Mouse (Mus musculus): ENCODE measurements at regions not wholly inside any gene's neighbourhood (a gene's known extent, or its start where the extent isn't known, plus 50 kb on each side); places are given as distances from the start of the nearest gene placed in this dataset.
A peak's percentile ranks its signal among the peaks of the same experiment; 100 is the strongest.

GRCm38 (mm10) chr5:43056486-43056885 lies 176.5 kb upstream of the Cpeb2 start:
- H3K4me1 ChIP-seq (ENCODE audit: control insufficient read depth, insufficient read depth, low read length) = no peaks in the 10 kb centered on the region
- H3K27ac ChIP-seq (ENCODE audit: insufficient read depth, low read length) = no peak overlapping the region
- H3K4me3 ChIP-seq (ENCODE audit: insufficient read depth, low read length) = no peak overlapping the region
- no peak for TF ChIP-seq POLR2A (IDR thresholded peaks at IDR 0.05; ENCODE audit: low read depth, low read length)

GRCm38 (mm10) chr5:43061243-43061642 lies 171.7 kb upstream of the Cpeb2 start:
- no peaks in the 10 kb centered on the region for H3K4me1 ChIP-seq (ENCODE audit: control insufficient read depth, insufficient read depth, low read length)
- H3K27ac ChIP-seq (ENCODE audit: insufficient read depth, low read length) = no peak overlapping the region
- no peak for TF ChIP-seq POLR2A (IDR thresholded peaks at IDR 0.05; ENCODE audit: low read depth, low read length)
- no peak for TF ChIP-seq CTCF (IDR thresholded peaks at IDR 0.05; ENCODE audit: borderline replicate concordance, insufficient read depth, low read length)
- H3K4me3 ChIP-seq (ENCODE audit: insufficient read depth, low read length) = no peak overlapping the region

GRCm38 (mm10) chr5:43061797-43062391 lies 171.1 kb upstream of the Cpeb2 start:
- Histone ChIP-seq H3K4me1 (ENCODE audit: control insufficient read depth, insufficient read depth, low read length) (no peaks in the 10 kb centered on the region), H3K27ac (ENCODE audit: insufficient read depth, low read length) (no peak overlapping the region), H3K4me3 (ENCODE audit: insufficient read depth, low read length) (no peak overlapping the region)
- TF ChIP-seq CTCF (IDR thresholded peaks at IDR 0.05; ENCODE audit: borderline replicate concordance, insufficient read depth, low read length) = no peak
- no peak for TF ChIP-seq POLR2A (IDR thresholded peaks at IDR 0.05; ENCODE audit: low read depth, low read length)

DNA sequence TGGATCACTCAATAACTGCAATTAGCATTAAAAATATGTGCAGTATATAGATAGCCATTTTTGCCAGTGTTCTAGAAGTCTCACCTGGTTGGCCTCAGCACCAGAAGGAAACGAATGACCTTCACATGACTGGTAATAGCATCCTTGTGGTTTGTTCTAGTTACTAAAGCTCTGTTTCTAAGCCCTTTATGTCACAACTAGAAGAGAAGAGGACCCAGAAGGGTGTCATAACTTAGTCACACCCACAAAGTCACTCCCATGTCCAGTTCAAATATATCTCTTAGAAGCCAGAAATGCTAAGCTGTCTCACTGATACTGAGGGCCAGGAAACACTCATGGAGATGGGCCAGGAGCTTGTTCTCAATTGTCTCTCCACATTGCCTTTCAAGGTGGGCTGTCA lies 170.5 kb upstream of the Cpeb2 start:
- no peaks in the 10 kb centered on the region for H3K4me1 ChIP-seq (ENCODE audit: control insufficient read depth, insufficient read depth, low read length)
- no peak for TF ChIP-seq POLR2A (IDR thresholded peaks at IDR 0.05; ENCODE audit: low read depth, low read length)
- TF ChIP-seq CTCF (IDR thresholded peaks at IDR 0.05; ENCODE audit: borderline replicate concordance, insufficient read depth, low read length) = no peak
- H3K4me3 ChIP-seq (ENCODE audit: insufficient read depth, low read length) = no peak overlapping the region
- no peak overlapping the region for H3K27ac ChIP-seq (ENCODE audit: insufficient read depth, low read length)

DNA sequence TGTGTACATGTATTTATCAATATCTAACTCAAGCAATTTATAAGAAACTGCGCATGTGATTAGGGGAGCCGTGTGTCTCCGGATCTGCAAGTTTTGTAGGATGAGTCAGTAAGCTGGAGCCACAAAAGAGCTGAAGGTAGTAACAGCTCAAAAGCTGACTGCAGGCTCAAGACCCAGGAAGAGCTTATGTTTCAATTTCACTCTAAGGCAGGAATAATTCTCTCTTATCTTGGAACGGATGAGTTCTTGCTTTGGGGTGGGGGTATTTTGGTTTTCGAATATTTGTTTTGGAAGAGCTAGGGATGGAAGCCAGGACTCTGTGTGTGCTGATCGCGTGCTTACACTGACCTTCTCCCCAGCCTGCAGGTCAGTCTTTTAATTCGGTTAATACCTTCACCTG lies 169.6 kb upstream of the Cpeb2 start:
- Histone ChIP-seq H3K27ac (ENCODE audit: insufficient read depth, low read length) (no peak overlapping the region), H3K4me1 (ENCODE audit: control insufficient read depth, insufficient read depth, low read length) (no peaks in the 10 kb centered on the region), H3K4me3 (ENCODE audit: insufficient read depth, low read length) (no peak overlapping the region)
- no peak for TF ChIP-seq POLR2A (IDR thresholded peaks at IDR 0.05; ENCODE audit: low read depth, low read length)
- TF ChIP-seq CTCF (IDR thresholded peaks at IDR 0.05; ENCODE audit: borderline replicate concordance, insufficient read depth, low read length) = no peak

DNA sequence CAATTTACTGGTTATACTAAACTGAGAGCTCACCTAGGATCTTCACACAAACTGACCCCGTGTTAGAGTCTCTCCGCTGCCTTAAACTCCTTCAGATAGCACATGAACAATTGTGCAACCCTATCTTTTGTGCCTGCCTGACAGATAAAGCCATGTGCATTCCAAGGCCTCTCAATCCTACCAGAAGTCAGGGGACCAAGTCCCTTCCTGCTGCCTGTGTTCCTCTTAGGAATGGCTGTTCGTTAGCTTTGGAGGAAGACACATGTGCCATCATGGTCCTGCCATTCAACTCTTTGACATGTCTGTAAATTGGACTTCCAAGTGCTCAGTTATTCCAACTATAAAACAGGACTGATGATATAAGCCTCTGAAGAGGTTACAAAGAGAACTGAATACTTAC lies 161.4 kb upstream of the Cpeb2 start:
- TF ChIP-seq CTCF (IDR thresholded peaks at IDR 0.05; ENCODE audit: borderline replicate concordance, insufficient read depth, low read length) (no peak), POLR2A (IDR thresholded peaks at IDR 0.05; ENCODE audit: low read depth, low read length) (no peak)
- H3K27ac ChIP-seq (ENCODE audit: insufficient read depth, low read length) = no peak overlapping the region
- H3K4me1 ChIP-seq (ENCODE audit: control insufficient read depth, insufficient read depth, low read length) = peaks cover 5% of the 10 kb centered on the region
- no peak overlapping the region for H3K4me3 ChIP-seq (ENCODE audit: insufficient read depth, low read length)

DNA sequence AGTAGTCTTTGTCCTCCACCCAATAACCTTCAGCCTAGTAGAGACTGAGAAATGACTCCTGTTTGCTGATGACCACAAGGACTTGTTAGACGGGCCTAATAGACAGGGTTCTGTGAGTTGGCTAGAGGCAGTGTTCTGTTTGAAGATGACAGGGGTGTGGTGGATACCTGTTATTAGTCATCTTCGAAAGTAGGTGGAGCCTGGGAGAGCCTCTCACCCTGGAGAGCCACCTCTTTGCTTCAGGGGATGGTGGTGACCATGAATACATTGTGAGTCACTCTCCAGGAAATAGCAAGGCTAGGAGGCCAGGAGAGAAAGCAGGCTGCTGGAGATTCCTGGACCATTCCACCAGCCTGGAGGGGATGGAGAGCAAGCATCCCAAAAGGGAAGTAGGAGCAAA lies 160.6 kb upstream of the Cpeb2 start:
- H3K4me1 ChIP-seq (ENCODE audit: control insufficient read depth, insufficient read depth, low read length) = peaks cover 5% of the 10 kb centered on the region
- no peak overlapping the region for H3K27ac ChIP-seq (ENCODE audit: insufficient read depth, low read length)
- TF ChIP-seq CTCF (IDR thresholded peaks at IDR 0.05; ENCODE audit: borderline replicate concordance, insufficient read depth, low read length) (no peak), POLR2A (IDR thresholded peaks at IDR 0.05; ENCODE audit: low read depth, low read length) (no peak)
- H3K4me3 ChIP-seq (ENCODE audit: insufficient read depth, low read length) = no peak overlapping the region

DNA sequence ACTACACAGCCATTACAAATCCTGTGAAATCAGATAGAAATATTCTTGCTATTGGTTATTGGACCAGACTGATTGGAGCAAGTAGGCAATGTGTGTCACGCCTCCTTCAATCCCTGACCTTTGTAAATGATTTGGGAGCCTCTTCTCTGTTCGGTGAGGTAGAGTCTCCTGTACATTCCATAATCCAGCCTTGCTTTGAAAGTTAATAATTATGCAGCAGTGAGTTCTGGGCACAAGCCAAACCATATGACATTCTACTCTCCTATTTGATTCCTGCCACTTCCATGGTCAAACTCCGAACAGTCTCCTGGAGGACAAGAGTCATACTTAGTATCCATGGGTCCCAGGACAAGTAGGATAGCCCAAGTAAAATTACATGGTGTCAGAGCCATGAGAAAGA lies 158.4 kb upstream of the Cpeb2 start:
- Histone ChIP-seq H3K4me3 (ENCODE audit: insufficient read depth, low read length) (no peak overlapping the region), H3K4me1 (ENCODE audit: control insufficient read depth, insufficient read depth, low read length) (peaks cover 5% of the 10 kb centered on the region), H3K27ac (ENCODE audit: insufficient read depth, low read length) (no peak overlapping the region)
- TF ChIP-seq CTCF (IDR thresholded peaks at IDR 0.05; ENCODE audit: borderline replicate concordance, insufficient read depth, low read length) (no peak), POLR2A (IDR thresholded peaks at IDR 0.05; ENCODE audit: low read depth, low read length) (no peak)

- H3K27ac ChIP-seq (ENCODE audit: insufficient read depth, low read length) = no peak overlapping the region
- H3K4me1 ChIP-seq (ENCODE audit: control insufficient read depth, insufficient read depth, low read length) = peaks cover 5% of the 10 kb centered on the region; the same call in 1 of the 2 replicates
- H3K4me3 ChIP-seq (ENCODE audit: insufficient read depth, low read length) = no peak overlapping the region
- TF ChIP-seq POLR2A (IDR thresholded peaks at IDR 0.05; ENCODE audit: low read depth, low read length) = no peak
- no peak for TF ChIP-seq CTCF (IDR thresholded peaks at IDR 0.05; ENCODE audit: borderline replicate concordance, insufficient read depth, low read length)
These were observed 152.7 kb upstream of the Cpeb2 start for GRCm38 (mm10) chr5:43080252-43080651.

- no peak for TF ChIP-seq POLR2A (IDR thresholded peaks at IDR 0.05; ENCODE audit: low read depth, low read length)
- TF ChIP-seq CTCF (IDR thresholded peaks at IDR 0.05; ENCODE audit: borderline replicate concordance, insufficient read depth, low read length) = no peak
- Histone ChIP-seq H3K4me1 (ENCODE audit: control insufficient read depth, insufficient read depth, low read length) (peaks cover 5% of the 10 kb centered on the region; the same call in 1 of the 2 replicates), H3K27ac (ENCODE audit: insufficient read depth, low read length) (peak overlapping the region; percentile 25; the same call in 1 of the 2 replicates), H3K4me3 (ENCODE audit: insufficient read depth, low read length) (no peak overlapping the region)
These were observed 151.1 kb upstream of the Cpeb2 start for GRCm38 (mm10) chr5:43081561-43082534.

Measured in embryonic fibroblast, embryonic 13.5 days (primary cell).